Mouse (Mus musculus): Measurements from ENCODE around the gene Gm4553.
"Not testable (repeated sequence)": the region's sequence is repeated elsewhere in the genome, so short reads cannot be mapped to it uniquely, and the experiment has no call there.

Gene Gm4553

GRCm38 (mm10) chr7:142134206-142134995 is 31.1 kb downstream of the Gm4553 start:
- DNase-seq (ENCODE audit: low spot score in 2 of 2): no peak

- no peak for DNase-seq (ENCODE audit: low spot score in 2 of 2)
These were observed 36.7 kb downstream of the Gm4553 start for GRCm38 (mm10) chr7:142128843-142129242.

DNA sequence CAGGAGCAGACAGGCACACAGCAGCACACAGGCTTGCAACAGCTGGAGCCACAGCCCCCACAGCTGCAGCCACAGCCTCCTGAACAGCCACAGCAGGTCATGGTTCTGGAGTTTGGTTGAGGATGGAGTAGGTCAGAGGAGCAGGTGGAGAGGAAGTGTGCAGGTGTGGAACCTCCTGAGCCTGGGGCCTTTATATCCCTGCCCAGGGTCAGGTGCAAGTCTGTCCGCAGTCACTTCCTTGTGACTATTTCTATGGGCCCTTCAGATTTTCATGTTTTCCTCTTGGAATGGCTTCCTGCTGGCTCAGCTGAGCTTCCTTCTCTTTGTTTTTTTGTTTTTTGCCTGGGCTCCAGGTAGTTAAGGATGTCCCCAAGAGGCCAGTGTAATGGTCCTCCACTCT is 44.9 kb downstream of the Gm4553 start, which contains the start of gene Gm45618:
Gm45618 (minus strand) TSS at position 101 of the 400 bp plus-strand sequence.
- not testable (repeated sequence) for DNase-seq (ENCODE audit: low spot score in 2 of 2)

DNA sequence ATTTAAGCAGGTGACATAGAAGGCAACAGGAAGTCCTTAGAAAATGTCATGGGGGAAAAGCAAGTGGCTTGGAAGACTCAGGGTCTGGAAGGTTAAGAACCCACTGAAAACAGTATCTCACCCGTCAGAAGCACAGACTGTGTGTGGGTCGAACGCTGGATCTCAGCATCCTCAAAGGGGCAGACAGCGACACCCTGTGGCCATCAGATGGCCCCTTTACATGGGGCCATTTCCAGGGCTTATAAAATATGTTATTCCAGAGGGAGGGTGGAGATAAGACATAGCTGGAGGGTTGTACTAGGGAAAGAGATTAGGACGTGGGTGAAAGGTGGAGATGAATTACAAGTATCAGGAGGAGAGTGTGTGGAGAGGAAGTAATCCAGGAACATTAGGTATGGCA is 45.9 kb downstream of the Gm4553 start:
- peak in 1 of 2 experiments; percentile 7 for DNase-seq (ENCODE audit: low spot score in 2 of 2)
